Mouse (Mus musculus) small intestine, adult 2 months (tissue): ENCODE results near the gene Tubal3. TPM values are rescaled to one million over a fixed set of nuclear protein-coding genes. Genes with fewer than 3 reads are reported as not detected.

ENCODE experiments used
- H3K27ac ChIP-seq: fragments of 200-500 bp; 2 replicates; pipeline ENCODE4 v1.5.1; 2012; ENCODE audit warnings: low read depth, low read length, control low read depth, inconsistent platforms; ENCODE audit not compliant: insufficient read depth
- H3K27me3 ChIP-seq: fragments of 200-500 bp; 2 replicates; pipeline ENCODE4 v1.6.1; 2012; ENCODE audit warnings: mild to moderate bottlenecking, moderate library complexity, low read length, inconsistent platforms; ENCODE audit not compliant: control insufficient read depth, insufficient read depth
- H3K36me3 ChIP-seq: fragments of 200-500 bp; 2 replicates; pipeline ENCODE4 v1.6.1; 2012; ENCODE audit warnings: mild to moderate bottlenecking, low read length, control low read depth, inconsistent platforms; ENCODE audit not compliant: control insufficient read depth, insufficient read depth
- H3K4me1 ChIP-seq: fragments of 200-500 bp; 2 replicates; pipeline ENCODE4 v1.6.1; 2012; ENCODE audit warnings: low read length, inconsistent platforms, mixed read lengths; ENCODE audit not compliant: control insufficient read depth, insufficient read depth, insufficient read length
- H3K4me3 ChIP-seq: fragments of 200-500 bp; 2 replicates; pipeline ENCODE4 v1.5.1; 2012; ENCODE audit warnings: low read depth, mild to moderate bottlenecking, control low read depth, inconsistent platforms, low read length, moderate library complexity
- CTCF ChIP-seq: fragments of 200-500 bp; IDR thresholded peaks from 2 replicates; pipeline ENCODE4 v1.5.1; 2012; ENCODE audit warnings: low read depth, mild to moderate bottlenecking, control low read depth, inconsistent platforms, low read length, moderate library complexity, mixed read lengths; ENCODE audit not compliant: insufficient replicate concordance, insufficient read length; ENCODE audit errors: extremely low read depth
- POLR2A ChIP-seq: fragments of 200-500 bp; IDR thresholded peaks from 2 replicates; pipeline ENCODE4 v1.6.1; 2012; ENCODE audit warnings: low read depth, mild to moderate bottlenecking, control low read depth, inconsistent platforms, low read length, moderate library complexity
- WGBS: fragments of 180-500 bp; shearing (Covaris S2); methylation state at CpG from one replicate; pipeline ENCODE4 v1.1.7; 2018; 5-methylcytosine and 5-hydroxymethylcytosine counted together
- polyA plus RNA-seq: library from polyadenylated mRNA; depleted of rRNA; stranded (reverse); fragments of >200 nt; gene quantifications from 2 replicates; pipeline ENCODE4 v1.2.3, GENCODE M21; 2012; rRNA removed

The Tubal3 gene
- polyA plus RNA-seq, 1 experiment = 52.6 TPM

GRCm38 (mm10) chr13:3949477-3949876 lies 31.4 kb downstream of the Tubal3 start:
- WGBS = 86% methylated on average over 4 of the region's 4 CpGs
- Histone ChIP-seq H3K27me3 (no peaks in the 10 kb centered on the region), H3K4me1 (peaks cover 5% of the 10 kb centered on the region; the same call in 1 of the 2 replicates), H3K36me3 (no peaks in the 10 kb centered on the region), H3K27ac (no peak overlapping the region), H3K4me3 (no peak overlapping the region)
- TF ChIP-seq POLR2A = no peak
- no peak for TF ChIP-seq CTCF

GRCm38 (mm10) chr13:3951198-3951914 lies 33.3 kb downstream of the Tubal3 start:
- 82% methylated on average over 6 of the region's 6 CpGs for whole genome bisulfite sequencing
- H3K36me3 ChIP-seq = no peaks in the 10 kb centered on the region
- no peaks in the 10 kb centered on the region for H3K27me3 ChIP-seq
- H3K27ac ChIP-seq = no peak overlapping the region
- TF ChIP-seq POLR2A (no peak), CTCF (peak; percentile 26; the same call in 1 of the 2 replicates)
- H3K4me3 ChIP-seq = no peak overlapping the region
- no peaks in the 10 kb centered on the region for H3K4me1 ChIP-seq

- H3K36me3 ChIP-seq = no peaks in the 10 kb centered on the region
- TF ChIP-seq POLR2A = no peak
- H3K27me3 ChIP-seq = no peaks in the 10 kb centered on the region
- WGBS = 77% methylated on average over 4 of the region's 4 CpGs
- no peak overlapping the region for H3K27ac ChIP-seq
- H3K4me1 ChIP-seq = no peaks in the 10 kb centered on the region
- H3K4me3 ChIP-seq = no peak overlapping the region
Measured at GRCm38 (mm10) chr13:3968849-3969248, 50.8 kb downstream of the Tubal3 start.

Other genes with a start within 250 kb of the Tubal3 start
- gene Calml3, start 114.0 kb upstream of the Tubal3 start, polyA plus RNA-seq = not detected in 2 replicates
- gene Calm4, start 80.5 kb upstream of the Tubal3 start, polyA plus RNA-seq = not detected in 2 replicates
- gene Calm5, start 64.1 kb upstream of the Tubal3 start, polyA plus RNA-seq = not detected in 2 replicates
- gene Net1, start 54 bp upstream of the Tubal3 start, polyA plus RNA-seq = 16.8 and 64.6 TPM in 2 replicates
- gene Ucn3, start 27.1 kb downstream of the Tubal3 start, polyA plus RNA-seq = 1.2 and 1.3 TPM in 2 replicates
- 0.44 and 1.1 TPM in 2 replicates for gene Akr1c14, start 130.7 kb downstream of the Tubal3 start, polyA plus RNA-seq
- gene Akr1c18, start 232.4 kb downstream of the Tubal3 start, polyA plus RNA-seq = not detected in 2 replicates